7 mouse cellular contexts compared by ENCODE assay signal in the genomic region with DNA sequence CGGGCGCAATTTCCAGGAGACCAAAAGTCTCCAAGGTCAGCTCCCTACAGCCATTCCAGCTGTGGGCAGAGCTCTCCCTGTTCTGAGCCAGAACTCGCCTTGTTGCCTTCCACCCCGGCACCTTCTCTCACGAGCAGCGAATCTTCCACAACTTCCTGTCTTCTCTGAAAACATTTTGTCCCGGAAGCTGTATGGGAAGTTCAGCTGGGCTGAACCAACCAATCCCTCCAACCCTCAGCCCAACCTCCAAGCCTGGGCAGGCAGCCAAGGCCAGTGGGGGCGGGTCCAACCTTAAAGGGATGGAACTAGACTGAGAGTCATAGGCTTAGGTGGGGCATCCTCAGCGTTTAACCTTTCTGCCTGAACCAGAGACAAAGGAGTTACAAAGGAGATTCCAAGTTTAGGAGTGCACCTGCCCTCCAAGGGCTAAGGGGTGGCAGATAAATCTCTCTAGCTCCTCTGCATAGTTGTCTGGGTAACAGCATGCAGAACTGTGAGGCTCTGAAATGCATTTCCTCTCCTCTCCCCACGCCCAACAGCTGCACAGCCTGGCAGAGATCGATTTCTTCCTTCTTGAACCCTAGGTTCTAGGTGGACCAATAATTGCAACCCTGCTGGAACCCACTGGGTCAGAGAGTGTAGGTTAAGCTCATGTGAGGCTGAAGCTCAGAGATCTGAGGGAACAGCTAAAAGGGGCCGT. TPM values are rescaled to one million over a fixed set of nuclear protein-coding genes. Genes with fewer than 3 reads are reported as not detected.
DNase-seq lines count a peak whose midpoint lies in the region; ATAC-seq lines count a peak whose summit lies in the region.

Cyp4f13 (minus strand) TSS at position 188 of the 700 bp plus-strand sequence.

- peaks cover 11% of the 10 kb centered on the region for H3K4me1 ChIP-seq in embryonic facial prominence, embryonic 10.5 days
- H3K4me1 ChIP-seq in limb, embryonic 10.5 days: peaks cover 9% of the 10 kb centered on the region
- peaks cover 8% of the 10 kb centered on the region; the same call in 1 of the 2 replicates for H3K4me1 ChIP-seq in midbrain, embryonic 13.5 days (replicated peaks)

- H3K4me3 ChIP-seq in embryonic facial prominence, embryonic 10.5 days: peak within 1 kb of the TSS; percentile 54
- peak within 1 kb of the TSS; percentile 46 for H3K4me3 ChIP-seq in limb, embryonic 10.5 days
- H3K4me3 ChIP-seq in midbrain, embryonic 13.5 days (replicated peaks): peak within 1 kb of the TSS; percentile 43

- H3K36me3 ChIP-seq in embryonic facial prominence, embryonic 10.5 days (replicated peaks): no peaks in the 10 kb centered on the region
- H3K36me3 ChIP-seq in limb, embryonic 10.5 days: no peaks in the 10 kb centered on the region
- no peaks in the 10 kb centered on the region for H3K36me3 ChIP-seq in midbrain, embryonic 13.5 days

- peak; percentile 94 for ATAC-seq in midbrain, embryonic 13.5 days

- WGBS in embryonic facial prominence, embryonic 10.5 days: 42% methylated on average over 12 of the region's 12 CpGs
- 41% methylated on average over 12 of the region's 12 CpGs for WGBS in limb, embryonic 10.5 days
- 48% methylated on average over 12 of the region's 12 CpGs for whole genome bisulfite sequencing in midbrain, embryonic 13.5 days

- H3K9ac ChIP-seq in midbrain, embryonic 13.5 days (replicated peaks): peak within 1 kb of the TSS; percentile 48

- H3K27me3 ChIP-seq in embryonic facial prominence, embryonic 10.5 days (replicated peaks; ENCODE audit: low read depth, poor library complexity, severe bottlenecking): no peaks in the 10 kb centered on the region
- no peaks in the 10 kb centered on the region for H3K27me3 ChIP-seq in limb, embryonic 10.5 days (ENCODE audit: low read depth, poor library complexity, severe bottlenecking)
- H3K27me3 ChIP-seq in midbrain, embryonic 13.5 days: no peaks in the 10 kb centered on the region

- H3K4me2 ChIP-seq in midbrain, embryonic 13.5 days (replicated peaks): peak within 1 kb of the TSS; percentile 57

- peak within 1 kb of the TSS; percentile 51; the same call in 1 of the 2 replicates for H3K27ac ChIP-seq in embryonic facial prominence, embryonic 10.5 days (replicated peaks)
- H3K27ac ChIP-seq in limb, embryonic 10.5 days: peak within 1 kb of the TSS; percentile 70; the same call in 1 of the 2 replicates
- 0 out of 2 replicates have a peak within 1 kb of the TSS, but pooled peaks have one; percentile 5 for H3K27ac ChIP-seq in midbrain, embryonic 13.5 days

- H3K9me3 ChIP-seq in embryonic facial prominence, embryonic 10.5 days: no peaks in the 10 kb centered on the region
- no peaks in the 10 kb centered on the region for H3K9me3 ChIP-seq in limb, embryonic 10.5 days (replicated peaks)
- H3K9me3 ChIP-seq in midbrain, embryonic 13.5 days: no peaks in the 10 kb centered on the region

- DNase-seq in adrenal gland, adult 8-10 months: peak; percentile 98
- DNase-seq in embryonic facial prominence, embryonic 10.5 days (ENCODE audit: low spot score): peak; percentile 69
- DNase-seq in gonadal fat pad, adult 2 months (ENCODE audit: low read depth): peak; percentile 63
- DNase-seq in kidney, adult 11 months: peak; percentile 95
- peak; percentile 61 for DNase-seq in limb, embryonic 10.5 days (ENCODE audit: low spot score)
- peak; percentile 86 for DNase-seq in spleen, adult 12 weeks (ENCODE audit: low spot score)

RNA-seq across cellular contexts. Expression of gene Cyp4f13, which starts in this region (rescaled TPM):
- 100 to 1,000 TPM in 2 of 4 experiments, 10 to 100 TPM in 2; 78.3 to 120 (median 96.1) TPM for total RNA-seq in adrenal gland, adult 8-10 months (2022)
- 2.1 and 3.3 TPM in 2 replicates for polyA plus RNA-seq in embryonic facial prominence, embryonic 10.5 days (2016; fragmentation: Nextera tagmentation; extraction: Ambion mirVana)
- polyA plus RNA-seq in gonadal fat pad, adult 2 months (2012; rRNA removed): 56.3 and 62.6 TPM in 2 replicates
- polyA plus RNA-seq in limb, embryonic 10.5 days (2016; fragmentation: Nextera tagmentation; extraction: Ambion mirVana): 2.3 and 2.6 TPM in 2 replicates
- polyA plus RNA-seq in midbrain, embryonic 13.5 days (2015; fragmentation: Nextera tagmentation; extraction: Ambion mirVana): 6.0 and 9.9 TPM in 2 replicates

Comparison
In these comparisons a context has a peak if more than half of its experiments do, and no peak if none do; other contexts are left out.
1. Peak in every context shown above with its lines: DNase-seq, ATAC-seq, H3K4me3 ChIP-seq and H3K27ac ChIP-seq.
2. H3K27ac ChIP-seq: peak in every context shown above with its lines; median percentile 70 in limb, embryonic 10.5 days; 51 in embryonic facial prominence, embryonic 10.5 days; 5 in midbrain, embryonic 13.5 days.